In genomic region chr17:5106263-5107195, GRCm38 (mm10) we compare ENCODE assay signal across 11 mouse cellular contexts.
DNase-seq lines count a peak whose midpoint lies in the region; ATAC-seq and TF ChIP-seq lines count a peak whose summit lies in the region.
"Had no signal": no experiment of that assay in that cellular context is flagged by ENCODE, and none has a peak within 500 bp of the region (broad histone marks: within the 10 kb centered on the region; RNA-seq: fewer than 3 reads in every experiment).

No protein-coding gene starts in this region.

- H3K9ac ChIP-seq in neural tube, embryonic 13.5 days: no peak overlapping the region
- no peak overlapping the region for H3K9ac ChIP-seq in intestine, postnatal 0 days (ENCODE audit: low read depth, low read length)
- no peak overlapping the region for H3K9ac ChIP-seq in stomach, embryonic 15.5 days
- H3K9ac ChIP-seq: embryonic facial prominence, embryonic 12.5 days had no signal

- H3K4me2 ChIP-seq in neural tube, embryonic 13.5 days: no peak overlapping the region
- no peak overlapping the region for H3K4me2 ChIP-seq in intestine, postnatal 0 days (replicated peaks; ENCODE audit: low read depth)
- no peak overlapping the region for H3K4me2 ChIP-seq in stomach, embryonic 15.5 days
- H3K4me2 ChIP-seq: embryonic facial prominence, embryonic 12.5 days had no signal

- no peak for ATAC-seq in neural tube, embryonic 13.5 days (ENCODE audit: low read depth)
- ATAC-seq in intestine, postnatal 0 days: peak; percentile 28
- no peak; the same call in 1 of the 2 replicates for ATAC-seq in stomach, embryonic 15.5 days (ENCODE audit: insufficient read depth, low FRiP score, low read depth)

- H3K9me3 ChIP-seq in neural tube, embryonic 13.5 days: no peaks in the 10 kb centered on the region
- no peaks in the 10 kb centered on the region for H3K9me3 ChIP-seq in intestine, postnatal 0 days (ENCODE audit: control insufficient read depth)
- H3K9me3 ChIP-seq in stomach, embryonic 15.5 days: no peaks in the 10 kb centered on the region
- H3K9me3 ChIP-seq: embryonic facial prominence, embryonic 12.5 days; heart, embryonic 10.5 days had no signal

- DNase-seq in gastrocnemius, postnatal 14 days: peak; percentile 32
- DNase-seq in gastrocnemius, postnatal 25 days: no peak
- DNase-seq in neural tube, embryonic 10.5 days (ENCODE audit: extremely low spot score, low spot score): no peak
- no peak for DNase-seq in spleen, adult 12 weeks (ENCODE audit: low spot score)
- DNase-seq in testis, postnatal 14 days (ENCODE audit: low spot score): no peak
- DNase-seq: layer of hippocampus, postnatal 36 days had no signal

- H3K27me3 ChIP-seq in neural tube, embryonic 13.5 days: no peaks in the 10 kb centered on the region
- H3K27me3 ChIP-seq in intestine, postnatal 0 days (replicated peaks; ENCODE audit: control insufficient read depth, insufficient read depth, low read length): no peaks in the 10 kb centered on the region
- no peaks in the 10 kb centered on the region for H3K27me3 ChIP-seq in stomach, embryonic 15.5 days (replicated peaks)
- H3K27me3 ChIP-seq: embryonic facial prominence, embryonic 12.5 days had no signal

- no peak for TF ChIP-seq CTCF in intestine, postnatal 0 days (IDR thresholded peaks at IDR 0.05; ENCODE audit: low read depth)

- H3K4me1 ChIP-seq in neural tube, embryonic 13.5 days (replicated peaks): peaks cover 61% of the 10 kb centered on the region
- peaks cover 4% of the 10 kb centered on the region; the same call in 1 of the 2 replicates for H3K4me1 ChIP-seq in intestine, postnatal 0 days (replicated peaks; ENCODE audit: control insufficient read depth, insufficient read depth, low read length)
- H3K4me1 ChIP-seq in stomach, embryonic 15.5 days: peaks cover 45% of the 10 kb centered on the region

- no peak overlapping the region for H3K4me3 ChIP-seq in neural tube, embryonic 13.5 days
- H3K4me3 ChIP-seq in intestine, postnatal 0 days (ENCODE audit: low read depth, low read length): no peak overlapping the region
- no peak overlapping the region for H3K4me3 ChIP-seq in stomach, embryonic 15.5 days (replicated peaks)
- H3K4me3 ChIP-seq: embryonic facial prominence, embryonic 12.5 days; heart, embryonic 10.5 days had no signal

- peak overlapping the region; percentile 59 for H3K27ac ChIP-seq in neural tube, embryonic 13.5 days (replicated peaks)
- no peak overlapping the region for H3K27ac ChIP-seq in intestine, postnatal 0 days (ENCODE audit: low read depth, low read length)
- H3K27ac ChIP-seq in stomach, embryonic 15.5 days: peak overlapping the region; percentile 54
- H3K27ac ChIP-seq: embryonic facial prominence, embryonic 12.5 days; heart, embryonic 10.5 days had no signal

- no peaks in the 10 kb centered on the region for H3K36me3 ChIP-seq in neural tube, embryonic 13.5 days
- no peaks in the 10 kb centered on the region for H3K36me3 ChIP-seq in intestine, postnatal 0 days (ENCODE audit: control insufficient read depth, insufficient read depth)
- H3K36me3 ChIP-seq in stomach, embryonic 15.5 days: no peaks in the 10 kb centered on the region
- H3K36me3 ChIP-seq: heart, embryonic 10.5 days had no signal

- intact Hi-C loops in gastrocnemius, postnatal 14 days (cut with DNase I; ENCODE audit: low total_unique reads): no loop called here

- WGBS in neural tube, embryonic 13.5 days: 74% methylated on average over 11 of the region's 11 CpGs
- WGBS in intestine, postnatal 0 days: 64% methylated on average over 11 of the region's 11 CpGs
- 73% methylated on average over 11 of the region's 11 CpGs for WGBS in stomach, embryonic 15.5 days
